9 mouse cellular contexts compared by ENCODE assay signal in the genomic region with DNA sequence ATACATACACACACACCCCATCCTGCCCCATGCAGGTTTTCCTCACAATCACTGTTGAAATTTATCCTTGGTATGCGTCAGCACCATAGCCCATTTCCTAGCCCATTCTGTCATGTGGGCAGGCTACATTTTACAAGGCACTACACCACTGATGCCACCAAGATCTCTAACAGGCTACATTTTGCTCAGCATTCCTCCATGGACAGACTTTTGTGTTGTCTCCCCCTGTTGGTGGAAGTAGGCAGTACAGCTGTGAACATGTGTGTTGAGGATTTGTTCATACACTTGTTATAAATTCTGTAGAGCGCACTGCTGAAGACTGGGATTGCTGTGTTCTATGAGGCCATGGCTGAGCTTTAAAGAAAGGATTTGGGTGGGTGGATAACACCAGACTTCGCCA. TPM values are rescaled to one million over a fixed set of nuclear protein-coding genes. Genes with fewer than 3 reads are reported as not detected.
A peak's percentile ranks its signal among the peaks of the same experiment; 100 is the strongest.
DNase-seq lines count a peak whose midpoint lies in the region; ATAC-seq and TF ChIP-seq lines count a peak whose summit lies in the region.
"Had no signal": no experiment of that assay in that cellular context is flagged by ENCODE, and none has a peak within 500 bp of the region (broad histone marks: within the 10 kb centered on the region; RNA-seq: fewer than 3 reads in every experiment).

No protein-coding gene starts in this region.

- TF ChIP-seq POLR2A in limb, embryonic 14.5 days (IDR thresholded peaks at IDR 0.05; ENCODE audit: borderline replicate concordance, extremely low read depth, insufficient read depth, insufficient read length), result no peak
- TF ChIP-seq POLR2A in testis, adult 2 months (IDR thresholded peaks at IDR 0.05; ENCODE audit: control insufficient read depth, low read depth, low read length), result no peak

- H3K4me1 ChIP-seq in intestine, embryonic 14.5 days (replicated peaks; ENCODE audit: control insufficient read depth, insufficient read depth, low read length), result no peaks in the 10 kb centered on the region
- H3K4me1 ChIP-seq in intestine, embryonic 16.5 days (ENCODE audit: control insufficient read depth, insufficient read depth, low read length), result no peaks in the 10 kb centered on the region
- H3K4me1 ChIP-seq in forebrain, embryonic 11.5 days (replicated peaks; ENCODE audit: control insufficient read depth, insufficient read depth, low read length), result no peaks in the 10 kb centered on the region
- no peaks in the 10 kb centered on the region for H3K4me1 ChIP-seq in limb, embryonic 14.5 days (ENCODE audit: control insufficient read depth, insufficient read depth, low read length)
- peaks cover 6% of the 10 kb centered on the region for H3K4me1 ChIP-seq in testis, adult 2 months (ENCODE audit: control insufficient read depth, insufficient read depth, low read length)
- H3K4me1 ChIP-seq: embryonic facial prominence, embryonic 12.5 days had no signal

- peaks cover 67% of the 10 kb centered on the region for H3K36me3 ChIP-seq in intestine, embryonic 14.5 days (ENCODE audit: control insufficient read depth, insufficient read depth, low read length)
- H3K36me3 ChIP-seq in intestine, embryonic 16.5 days (ENCODE audit: control insufficient read depth, insufficient read depth, low read length), result peaks cover 7% of the 10 kb centered on the region; the same call in 1 of the 2 replicates
- H3K36me3 ChIP-seq in forebrain, embryonic 11.5 days (ENCODE audit: control insufficient read depth, insufficient read depth, low read length), result no peaks in the 10 kb centered on the region; the same call in 1 of the 2 replicates
- H3K36me3 ChIP-seq in limb, embryonic 14.5 days (ENCODE audit: control insufficient read depth, insufficient read depth, low read length), result peaks cover 78% of the 10 kb centered on the region
- H3K36me3 ChIP-seq in testis, adult 2 months (ENCODE audit: control insufficient read depth, insufficient read depth, low read length), result no peaks in the 10 kb centered on the region

- H3K27ac ChIP-seq in intestine, embryonic 14.5 days (ENCODE audit: low read depth), result no peak overlapping the region
- H3K27ac ChIP-seq in intestine, embryonic 16.5 days (ENCODE audit: low read length), result no peak overlapping the region
- H3K27ac ChIP-seq in forebrain, embryonic 11.5 days (ENCODE audit: low read depth, low read length), result no peak overlapping the region
- no peak overlapping the region for H3K27ac ChIP-seq in limb, embryonic 14.5 days (replicated peaks; ENCODE audit: low read depth, low read length)
- no peak overlapping the region for H3K27ac ChIP-seq in testis, adult 2 months (ENCODE audit: control insufficient read depth, insufficient read depth, low read depth, low read length)
- H3K27ac ChIP-seq: embryonic facial prominence, embryonic 12.5 days had no signal

- ATAC-seq in intestine, embryonic 14.5 days (replicated peaks; ENCODE audit: low FRiP score, low TSS enrichment, low read depth), result no peak
- ATAC-seq in intestine, embryonic 16.5 days, result no peak
- ATAC-seq in forebrain, embryonic 11.5 days (replicated peaks; ENCODE audit: low FRiP score), result no peak
- ATAC-seq in limb, embryonic 14.5 days (ENCODE audit: low FRiP score, low read depth), result no peak

- H3K27me3 ChIP-seq in intestine, embryonic 14.5 days (replicated peaks; ENCODE audit: control insufficient read depth, insufficient read depth, low read length), result no peaks in the 10 kb centered on the region
- H3K27me3 ChIP-seq in intestine, embryonic 16.5 days (replicated peaks; ENCODE audit: control insufficient read depth, insufficient read depth, low read length), result no peaks in the 10 kb centered on the region
- no peaks in the 10 kb centered on the region for H3K27me3 ChIP-seq in forebrain, embryonic 11.5 days (ENCODE audit: control insufficient read depth, insufficient read depth, low read length)
- no peaks in the 10 kb centered on the region for H3K27me3 ChIP-seq in limb, embryonic 14.5 days (ENCODE audit: control insufficient read depth, insufficient read depth, low read length)
- H3K27me3 ChIP-seq in testis, adult 2 months (ENCODE audit: control insufficient read depth, insufficient read depth, low read length), result no peaks in the 10 kb centered on the region
- H3K27me3 ChIP-seq: embryonic facial prominence, embryonic 12.5 days had no signal

- peak; percentile 97 for DNase-seq in intestine, embryonic 14.5 days (ENCODE audit: low spot score)
- peak; percentile 76 for DNase-seq in c-Kit-positive CD71-negative TER-119-negative erythroid progenitor cells, embryonic 14.5 days (ENCODE audit: low read depth)
- peak; percentile 89 for DNase-seq in forebrain, embryonic 11.5 days (ENCODE audit: low spot score)
- peak; percentile 44 to 81 for DNase-seq in kidney, adult 8-10 months
- peak; percentile 73 for DNase-seq in limb, embryonic 14.5 days (ENCODE audit: low spot score)
- peak; percentile 85 for DNase-seq in neural tube, embryonic 10.5 days (ENCODE audit: extremely low spot score, low spot score)

- H3K9ac ChIP-seq in intestine, embryonic 14.5 days (ENCODE audit: low read length), result no peak overlapping the region
- H3K9ac ChIP-seq in intestine, embryonic 16.5 days (ENCODE audit: low read depth, low read length), result no peak overlapping the region
- H3K9ac ChIP-seq in forebrain, embryonic 11.5 days (ENCODE audit: low read length), result no peak overlapping the region
- H3K9ac ChIP-seq in limb, embryonic 14.5 days (ENCODE audit: low read depth, low read length, severe bottlenecking), result no peak overlapping the region
- H3K9ac ChIP-seq: embryonic facial prominence, embryonic 12.5 days had no signal

- no peak overlapping the region for H3K4me2 ChIP-seq in intestine, embryonic 14.5 days (ENCODE audit: low read length)
- H3K4me2 ChIP-seq in intestine, embryonic 16.5 days (ENCODE audit: low read depth, low read length), result no peak overlapping the region
- H3K4me2 ChIP-seq in forebrain, embryonic 11.5 days (ENCODE audit: low read depth, low read length, severe bottlenecking), result no peak overlapping the region
- no peak overlapping the region for H3K4me2 ChIP-seq in limb, embryonic 14.5 days (replicated peaks; ENCODE audit: low read depth, low read length, severe bottlenecking)
- H3K4me2 ChIP-seq: embryonic facial prominence, embryonic 12.5 days had no signal

- no peaks in the 10 kb centered on the region for H3K9me3 ChIP-seq in intestine, embryonic 14.5 days (ENCODE audit: control insufficient read depth, low read length)
- H3K9me3 ChIP-seq in intestine, embryonic 16.5 days (ENCODE audit: control insufficient read depth, low read length), result no peaks in the 10 kb centered on the region
- no peaks in the 10 kb centered on the region for H3K9me3 ChIP-seq in forebrain, embryonic 11.5 days (ENCODE audit: control insufficient read depth, low read length)
- no peaks in the 10 kb centered on the region for H3K9me3 ChIP-seq in limb, embryonic 14.5 days (ENCODE audit: control insufficient read depth, low read length)
- H3K9me3 ChIP-seq: embryonic facial prominence, embryonic 12.5 days had no signal

- 75% methylated on average over 3 of the region's 3 CpGs for WGBS in intestine, embryonic 14.5 days
- 81% methylated on average over 3 of the region's 3 CpGs for WGBS in intestine, embryonic 16.5 days
- WGBS in forebrain, embryonic 11.5 days, result 80% methylated on average over 3 of the region's 3 CpGs
- WGBS in limb, embryonic 14.5 days, result 65% methylated on average over 3 of the region's 3 CpGs

- no peak overlapping the region for H3K4me3 ChIP-seq in intestine, embryonic 14.5 days (ENCODE audit: low read depth, low read length)
- H3K4me3 ChIP-seq in intestine, embryonic 16.5 days (ENCODE audit: low read length), result no peak overlapping the region
- no peak overlapping the region for H3K4me3 ChIP-seq in forebrain, embryonic 11.5 days (ENCODE audit: low read depth, low read length)
- H3K4me3 ChIP-seq in limb, embryonic 14.5 days (replicated peaks; ENCODE audit: low read length), result no peak overlapping the region
- no peak overlapping the region for H3K4me3 ChIP-seq in testis, adult 2 months (ENCODE audit: control insufficient read depth, low read depth, low read length)
- H3K4me3 ChIP-seq: embryonic facial prominence, embryonic 12.5 days had no signal

- TF ChIP-seq CTCF in testis, adult 2 months (IDR thresholded peaks at IDR 0.05; ENCODE audit: control insufficient read depth, insufficient read depth, insufficient replicate concordance, low read depth, low read length), result peak; percentile 26; the same call in 1 of the 2 replicates

RNA-seq across cellular contexts. Expression of a gene that starts 21.7 kb away (rescaled TPM):
- 21.8 and 24.9 TPM in 2 replicates for polyA plus RNA-seq in intestine, embryonic 14.5 days (2014; fragmentation: Nextera tagmentation; extraction: Ambion mirVana)
- polyA plus RNA-seq in intestine, embryonic 16.5 days (2015; fragmentation: Nextera tagmentation; extraction: Ambion mirVana), result 7.9 and 8.1 TPM in 2 replicates
- 24.5 and 27.8 TPM in 2 replicates for polyA plus RNA-seq in forebrain, embryonic 11.5 days (2014; fragmentation: Nextera tagmentation; extraction: Ambion mirVana)
- 123 and 177 TPM in 2 replicates for polyA plus RNA-seq in limb, embryonic 14.5 days (2012; rRNA removed)
- 38.5 and 45.3 TPM in 2 replicates for polyA plus RNA-seq in limb, embryonic 14.5 days (2014; fragmentation: Nextera tagmentation; extraction: Ambion mirVana)
- 54.3 and 64.0 TPM in 2 replicates for polyA plus RNA-seq in testis, adult 2 months (2012; rRNA removed)

RNA-seq across cellular contexts. Expression of a gene that starts 33.4 kb away (rescaled TPM):
- 0.23 and 0.37 TPM in 2 replicates for polyA plus RNA-seq in intestine, embryonic 14.5 days (2014; fragmentation: Nextera tagmentation; extraction: Ambion mirVana)
- 0.39 TPM in 2 replicates for polyA plus RNA-seq in intestine, embryonic 16.5 days (2015; fragmentation: Nextera tagmentation; extraction: Ambion mirVana)
- polyA plus RNA-seq in forebrain, embryonic 11.5 days (2014; fragmentation: Nextera tagmentation; extraction: Ambion mirVana), result 0.92 and 1.2 TPM in 2 replicates
- 0.63 and 0.69 TPM in 2 replicates for polyA plus RNA-seq in limb, embryonic 14.5 days (2012; rRNA removed)
- polyA plus RNA-seq in limb, embryonic 14.5 days (2014; fragmentation: Nextera tagmentation; extraction: Ambion mirVana), result 0.48 and 0.53 TPM in 2 replicates
- 14.9 and 15.2 TPM in 2 replicates for polyA plus RNA-seq in testis, adult 2 months (2012; rRNA removed)

RNA-seq across cellular contexts. Expression of a gene that starts 33.7 kb away (rescaled TPM):
- 64.8 and 70.9 TPM in 2 replicates for polyA plus RNA-seq in intestine, embryonic 14.5 days (2014; fragmentation: Nextera tagmentation; extraction: Ambion mirVana)
- 50.4 and 61.7 TPM in 2 replicates for polyA plus RNA-seq in intestine, embryonic 16.5 days (2015; fragmentation: Nextera tagmentation; extraction: Ambion mirVana)
- 92.7 and 94.0 TPM in 2 replicates for polyA plus RNA-seq in forebrain, embryonic 11.5 days (2014; fragmentation: Nextera tagmentation; extraction: Ambion mirVana)
- polyA plus RNA-seq in limb, embryonic 14.5 days (2012; rRNA removed), result 70.4 and 76.2 TPM in 2 replicates
- polyA plus RNA-seq in limb, embryonic 14.5 days (2014; fragmentation: Nextera tagmentation; extraction: Ambion mirVana), result 56.0 and 61.2 TPM in 2 replicates
- 65.0 and 73.8 TPM in 2 replicates for polyA plus RNA-seq in testis, adult 2 months (2012; rRNA removed)

RNA-seq across cellular contexts. Expression of a gene that starts 51.2 kb away (rescaled TPM):
- polyA plus RNA-seq in intestine, embryonic 14.5 days (2014; fragmentation: Nextera tagmentation; extraction: Ambion mirVana), result 97.9 and 105 TPM in 2 replicates
- polyA plus RNA-seq in intestine, embryonic 16.5 days (2015; fragmentation: Nextera tagmentation; extraction: Ambion mirVana), result 24.6 and 77.1 TPM in 2 replicates
- polyA plus RNA-seq in forebrain, embryonic 11.5 days (2014; fragmentation: Nextera tagmentation; extraction: Ambion mirVana), result 171 and 189 TPM in 2 replicates
- polyA plus RNA-seq in limb, embryonic 14.5 days (2012; rRNA removed), result 132 and 141 TPM in 2 replicates
- 151 and 158 TPM in 2 replicates for polyA plus RNA-seq in limb, embryonic 14.5 days (2014; fragmentation: Nextera tagmentation; extraction: Ambion mirVana)
- polyA plus RNA-seq in testis, adult 2 months (2012; rRNA removed), result 101 and 103 TPM in 2 replicates
